Mouse (Mus musculus): ENCODE measurements at regions not wholly inside any gene's neighbourhood (a gene's known extent, or its start where the extent isn't known, plus 50 kb on each side); places are given as distances from the start of the nearest gene placed in this dataset.

DNA sequence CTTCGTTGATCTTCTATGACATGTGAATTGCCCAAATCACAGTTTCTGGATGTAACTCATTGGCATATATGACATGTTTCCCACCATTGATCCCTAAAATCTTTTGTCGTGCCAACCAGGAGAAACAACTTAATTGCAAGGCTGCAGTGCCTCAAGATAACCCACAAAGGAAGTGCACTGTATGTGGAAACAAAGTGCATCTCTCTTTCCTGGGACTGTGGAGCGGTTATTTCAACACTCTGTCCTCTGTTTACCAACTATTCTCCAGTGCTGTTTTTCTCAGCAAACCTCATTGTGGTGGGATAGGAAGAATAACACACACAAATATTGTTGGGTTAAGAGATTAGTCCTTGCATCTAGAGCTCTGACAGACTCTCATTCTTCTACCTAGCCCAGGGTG lies 119.8 kb upstream of the Ankrd55 start:
- no peaks in the 10 kb centered on the region for H3K27me3 ChIP-seq (ENCODE audit: control insufficient read depth, insufficient read depth, low read length)
- H3K4me3 ChIP-seq (ENCODE audit: control insufficient read depth, low read depth, low read length) = no peak overlapping the region
- TF ChIP-seq POLR2A (IDR thresholded peaks at IDR 0.05; ENCODE audit: control insufficient read depth, low read depth, low read length) (no peak), CTCF (IDR thresholded peaks at IDR 0.05; ENCODE audit: control insufficient read depth, insufficient read depth, insufficient replicate concordance, low read depth, low read length) (no peak)
- no peaks in the 10 kb centered on the region for H3K4me1 ChIP-seq (ENCODE audit: control insufficient read depth, insufficient read depth, low read length)
- no peak overlapping the region for H3K27ac ChIP-seq (ENCODE audit: control insufficient read depth, insufficient read depth, low read depth, low read length)
- no peaks in the 10 kb centered on the region for H3K36me3 ChIP-seq (ENCODE audit: control insufficient read depth, insufficient read depth, low read length)

GRCm38 (mm10) chr13:112170872-112171271 lies 117.4 kb upstream of the Ankrd55 start:
- Histone ChIP-seq H3K27me3 (ENCODE audit: control insufficient read depth, insufficient read depth, low read length) (no peaks in the 10 kb centered on the region), H3K4me3 (ENCODE audit: control insufficient read depth, low read depth, low read length) (no peak overlapping the region), H3K27ac (ENCODE audit: control insufficient read depth, insufficient read depth, low read depth, low read length) (no peak overlapping the region), H3K36me3 (ENCODE audit: control insufficient read depth, insufficient read depth, low read length) (no peaks in the 10 kb centered on the region), H3K4me1 (ENCODE audit: control insufficient read depth, insufficient read depth, low read length) (no peaks in the 10 kb centered on the region)
- TF ChIP-seq CTCF (IDR thresholded peaks at IDR 0.05; ENCODE audit: control insufficient read depth, insufficient read depth, insufficient replicate concordance, low read depth, low read length) (no peak), POLR2A (IDR thresholded peaks at IDR 0.05; ENCODE audit: control insufficient read depth, low read depth, low read length) (no peak)

- H3K4me3 ChIP-seq (ENCODE audit: control insufficient read depth, low read depth, low read length) = no peak overlapping the region
- no peak overlapping the region for H3K27ac ChIP-seq (ENCODE audit: control insufficient read depth, insufficient read depth, low read depth, low read length)
- no peaks in the 10 kb centered on the region for H3K27me3 ChIP-seq (ENCODE audit: control insufficient read depth, insufficient read depth, low read length)
- no peaks in the 10 kb centered on the region for H3K36me3 ChIP-seq (ENCODE audit: control insufficient read depth, insufficient read depth, low read length)
- TF ChIP-seq POLR2A (IDR thresholded peaks at IDR 0.05; ENCODE audit: control insufficient read depth, low read depth, low read length) (no peak), CTCF (IDR thresholded peaks at IDR 0.05; ENCODE audit: control insufficient read depth, insufficient read depth, insufficient replicate concordance, low read depth, low read length) (no peak)
- no peaks in the 10 kb centered on the region for H3K4me1 ChIP-seq (ENCODE audit: control insufficient read depth, insufficient read depth, low read length)
These were observed 116.1 kb upstream of the Ankrd55 start for GRCm38 (mm10) chr13:112171940-112172715.

DNA sequence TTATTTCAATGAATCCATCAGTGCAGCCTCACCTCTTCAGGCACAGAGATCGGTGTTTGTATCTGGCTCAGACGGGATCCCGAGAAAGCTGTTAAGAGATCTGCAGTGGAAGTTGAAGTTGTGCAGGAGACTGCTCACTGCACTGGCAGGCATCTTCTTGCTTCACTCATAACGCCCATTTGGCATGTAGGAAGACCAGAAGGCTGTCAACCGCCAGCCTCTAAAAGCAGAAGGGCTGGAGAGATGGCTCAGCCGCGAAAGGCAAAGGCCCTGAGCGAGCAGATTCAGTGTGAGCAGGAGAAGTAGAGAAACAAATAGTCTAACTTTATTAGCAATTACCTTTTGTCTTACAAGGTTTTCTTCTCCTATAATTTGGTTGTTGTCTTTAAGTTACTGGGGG lies 114.3 kb upstream of the Ankrd55 start:
- H3K27me3 ChIP-seq (ENCODE audit: control insufficient read depth, insufficient read depth, low read length) = no peaks in the 10 kb centered on the region
- no peak for TF ChIP-seq POLR2A (IDR thresholded peaks at IDR 0.05; ENCODE audit: control insufficient read depth, low read depth, low read length)
- no peak for TF ChIP-seq CTCF (IDR thresholded peaks at IDR 0.05; ENCODE audit: control insufficient read depth, insufficient read depth, insufficient replicate concordance, low read depth, low read length)

DNA sequence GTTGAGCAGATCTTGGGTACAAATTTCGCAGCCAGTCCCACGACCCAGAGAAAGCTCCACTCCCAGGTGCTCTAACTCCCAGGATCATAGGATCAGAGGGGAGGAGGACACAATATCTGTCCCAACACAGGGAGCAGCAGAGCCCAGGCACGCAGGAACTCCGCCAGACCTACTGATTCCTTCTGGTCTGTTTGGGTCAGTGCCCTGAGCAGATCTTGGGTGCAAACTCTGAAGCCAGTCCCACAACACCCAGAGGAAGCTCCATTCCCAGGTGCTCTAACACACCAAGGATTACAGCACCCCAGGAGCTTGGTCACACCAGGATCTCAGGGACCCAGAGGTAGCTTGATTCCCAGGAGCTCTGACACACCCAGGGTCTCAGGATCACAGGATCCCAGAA lies 110.2 kb upstream of the Ankrd55 start:
- TF ChIP-seq POLR2A (IDR thresholded peaks at IDR 0.05; ENCODE audit: control insufficient read depth, low read depth, low read length) (no peak), CTCF (IDR thresholded peaks at IDR 0.05; ENCODE audit: control insufficient read depth, insufficient read depth, insufficient replicate concordance, low read depth, low read length) (no peak)
- H3K4me3 ChIP-seq (ENCODE audit: control insufficient read depth, low read depth, low read length) = no peak overlapping the region
- no peaks in the 10 kb centered on the region for H3K36me3 ChIP-seq (ENCODE audit: control insufficient read depth, insufficient read depth, low read length)
- no peaks in the 10 kb centered on the region for H3K27me3 ChIP-seq (ENCODE audit: control insufficient read depth, insufficient read depth, low read length)
- no peaks in the 10 kb centered on the region for H3K4me1 ChIP-seq (ENCODE audit: control insufficient read depth, insufficient read depth, low read length)
- H3K27ac ChIP-seq (ENCODE audit: control insufficient read depth, insufficient read depth, low read depth, low read length) = no peak overlapping the region

More for the DNA sequence above, 114.3 kb upstream of the Ankrd55 start:
- Histone ChIP-seq H3K4me1 (ENCODE audit: control insufficient read depth, insufficient read depth, low read length) (no peaks in the 10 kb centered on the region), H3K4me3 (ENCODE audit: control insufficient read depth, low read depth, low read length) (no peak overlapping the region), H3K27ac (ENCODE audit: control insufficient read depth, insufficient read depth, low read depth, low read length) (no peak overlapping the region), H3K36me3 (ENCODE audit: control insufficient read depth, insufficient read depth, low read length) (no peaks in the 10 kb centered on the region)

GRCm38 (mm10) chr13:112183996-112184395 lies 104.3 kb upstream of the Ankrd55 start:
- Histone ChIP-seq H3K4me1 (ENCODE audit: control insufficient read depth, insufficient read depth, low read length) (peaks cover under 1% of the 10 kb centered on the region; the same call in 1 of the 2 replicates), H3K36me3 (ENCODE audit: control insufficient read depth, insufficient read depth, low read length) (no peaks in the 10 kb centered on the region), H3K27ac (ENCODE audit: control insufficient read depth, insufficient read depth, low read depth, low read length) (no peak overlapping the region), H3K4me3 (ENCODE audit: control insufficient read depth, low read depth, low read length) (no peak overlapping the region), H3K27me3 (ENCODE audit: control insufficient read depth, insufficient read depth, low read length) (no peaks in the 10 kb centered on the region)
- TF ChIP-seq POLR2A (IDR thresholded peaks at IDR 0.05; ENCODE audit: control insufficient read depth, low read depth, low read length) (no peak), CTCF (IDR thresholded peaks at IDR 0.05; ENCODE audit: control insufficient read depth, insufficient read depth, insufficient replicate concordance, low read depth, low read length) (no peak)

DNA sequence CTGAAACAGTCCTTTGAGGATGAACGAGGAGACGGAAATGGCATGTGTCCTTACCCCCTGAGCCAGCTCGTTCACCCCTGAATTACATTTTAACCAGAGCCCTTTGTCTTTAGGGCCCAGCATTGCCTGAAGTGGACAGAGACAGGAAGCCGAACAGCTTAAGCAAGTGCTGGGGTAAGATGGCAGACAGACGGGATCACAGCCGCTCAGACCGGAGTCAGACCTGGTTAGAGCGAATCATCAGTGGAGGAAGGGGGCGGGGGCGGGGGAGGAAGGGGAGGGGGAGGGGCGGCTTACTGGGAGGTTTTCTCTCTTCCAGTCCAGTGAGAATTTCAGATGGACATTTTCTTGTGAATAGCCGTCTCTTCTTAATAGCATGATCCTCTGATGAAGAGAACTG lies 103.1 kb upstream of the Ankrd55 start:
- peaks cover 2% of the 10 kb centered on the region; the same call in 1 of the 2 replicates for H3K4me1 ChIP-seq (ENCODE audit: control insufficient read depth, insufficient read depth, low read length)
- no peaks in the 10 kb centered on the region for H3K27me3 ChIP-seq (ENCODE audit: control insufficient read depth, insufficient read depth, low read length)
- H3K27ac ChIP-seq (ENCODE audit: control insufficient read depth, insufficient read depth, low read depth, low read length) = no peak overlapping the region
- H3K36me3 ChIP-seq (ENCODE audit: control insufficient read depth, insufficient read depth, low read length) = no peaks in the 10 kb centered on the region
- no peak for TF ChIP-seq POLR2A (IDR thresholded peaks at IDR 0.05; ENCODE audit: control insufficient read depth, low read depth, low read length)
- TF ChIP-seq CTCF (IDR thresholded peaks at IDR 0.05; ENCODE audit: control insufficient read depth, insufficient read depth, insufficient replicate concordance, low read depth, low read length) = no peak
- H3K4me3 ChIP-seq (ENCODE audit: control insufficient read depth, low read depth, low read length) = no peak overlapping the region
